Mouse (Mus musculus): ENCODE measurements around the gene Gm20547. TPM values are rescaled to one million over a fixed set of nuclear protein-coding genes. Genes with fewer than 3 reads are reported as not detected.
"Not testable (repeated sequence)": the region's sequence is repeated elsewhere in the genome, so short reads cannot be mapped to it uniquely, and the experiment has no call there.

Gm20547 gene
- polyA plus RNA-seq, 1 experiment from 2014 or later = 0.10 TPM

GRCm38 (mm10) chr17:34810411-34810810 lies 71.4 kb downstream of the Gm20547 start:
- not testable (repeated sequence) for H3K9me3 ChIP-seq (replicated peaks); H3K27ac ChIP-seq; H3K27me3 ChIP-seq; H3K4me1 ChIP-seq; H3K4me3 ChIP-seq; H3K36me3 ChIP-seq; ATAC-seq (ENCODE audit: low FRiP score); H3K9ac ChIP-seq; H3K4me2 ChIP-seq (replicated peaks)
- 82% methylated on average over 5 of the region's 5 CpGs for WGBS

DNA sequence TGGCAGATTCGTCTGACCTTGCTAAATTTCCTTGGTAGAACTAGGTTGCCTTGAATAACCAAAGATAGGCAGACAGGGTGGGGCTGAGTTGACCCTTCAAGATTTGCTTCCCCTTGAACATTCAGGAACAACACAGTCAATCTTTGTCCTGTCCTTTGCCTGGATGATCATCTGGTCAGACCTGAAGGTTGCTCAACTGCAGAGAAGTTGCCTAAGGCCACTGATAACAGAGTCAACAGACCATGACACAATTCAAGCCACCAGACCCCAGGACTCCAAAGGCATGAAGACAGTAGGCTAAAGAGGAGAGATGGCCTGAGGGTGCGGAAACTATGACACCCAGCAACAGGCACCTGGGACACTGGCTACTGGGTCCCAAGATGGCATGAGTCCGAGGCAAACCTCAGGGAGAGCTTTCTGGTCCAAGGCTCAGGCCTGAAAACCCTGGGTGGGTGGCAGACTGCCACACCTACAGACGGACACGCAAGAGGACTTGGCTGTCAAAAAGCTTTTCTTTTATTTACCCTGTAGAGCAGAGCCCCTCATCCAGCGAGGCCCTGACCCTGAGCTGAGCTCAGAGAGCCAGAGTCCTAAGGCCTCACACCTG lies 73.1 kb downstream of the Gm20547 start:
- H3K9me3 ChIP-seq (replicated peaks) = peaks cover 8% of the 10 kb centered on the region; the same call in 1 of the 2 replicates
- H3K4me2 ChIP-seq (replicated peaks) = no peak overlapping the region
- no peaks in the 10 kb centered on the region for H3K36me3 ChIP-seq
- WGBS = 85% methylated on average over 6 of the region's 6 CpGs
- H3K4me3 ChIP-seq = no peak overlapping the region
- no peak overlapping the region for H3K27ac ChIP-seq
- H3K9ac ChIP-seq = no peak overlapping the region
- H3K27me3 ChIP-seq = no peaks in the 10 kb centered on the region
- no peak for ATAC-seq (ENCODE audit: low FRiP score)
- H3K4me1 ChIP-seq = no peaks in the 10 kb centered on the region

DNA sequence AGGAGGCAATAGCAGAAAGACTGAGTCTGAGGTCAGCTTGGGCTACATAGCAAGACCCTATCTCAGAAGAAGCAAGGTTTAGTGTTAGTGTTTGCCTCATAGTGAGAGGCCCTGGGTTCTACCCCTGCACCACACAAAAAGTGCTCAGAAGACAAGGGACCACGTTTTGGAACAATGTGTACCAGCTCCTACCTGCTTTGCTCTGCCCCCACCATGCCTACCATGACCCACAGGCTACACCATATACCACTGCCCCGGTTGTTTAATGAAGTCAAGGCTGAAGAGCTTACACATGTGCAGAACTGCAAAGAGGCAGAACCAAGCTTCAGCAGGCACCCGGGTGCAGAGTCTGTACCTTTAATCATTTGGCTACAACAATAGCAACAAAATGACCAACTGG lies 74.7 kb downstream of the Gm20547 start:
- Histone ChIP-seq H3K4me2 (replicated peaks) (no peak overlapping the region), H3K9ac (no peak overlapping the region), H3K9me3 (replicated peaks) (peaks cover 8% of the 10 kb centered on the region; the same call in 1 of the 2 replicates), H3K4me3 (no peak overlapping the region), H3K4me1 (no peaks in the 10 kb centered on the region), H3K36me3 (no peaks in the 10 kb centered on the region), H3K27me3 (no peaks in the 10 kb centered on the region), H3K27ac (no peak overlapping the region)
- ATAC-seq (ENCODE audit: low FRiP score) = no peak
- 72% methylated on average over 3 of the region's 3 CpGs for WGBS

Small RNA genes within 50 kb of the gene (microRNA-seq; reads per million reads assigned to microRNA genes)
- gene Mir6970 (2.2 reads per million), gene Mir6971 (3.3 reads per million, percentile 5 among the genes with 10 or more reads in this experiment), gene Mir6972 (not detected)

Other genes with a start within 250 kb of the Gm20547 start
- 15.7 and 16.2 TPM in 2 replicates for gene Fkbpl, start 237.3 kb downstream of the Gm20547 start, polyA plus RNA-seq (2016; fragmentation: Nextera tagmentation; extraction: Ambion mirVana)
- gene Atf6b, start 234.9 kb downstream of the Gm20547 start, polyA plus RNA-seq (2016; fragmentation: Nextera tagmentation; extraction: Ambion mirVana) = 114 and 119 TPM in 2 replicates
- gene Tnxb, start 211.5 kb downstream of the Gm20547 start, polyA plus RNA-seq (2016; fragmentation: Nextera tagmentation; extraction: Ambion mirVana) = 0.04 and 0.05 TPM in 2 replicates
- gene C4b, start 138.2 kb downstream of the Gm20547 start, polyA plus RNA-seq (2016; fragmentation: Nextera tagmentation; extraction: Ambion mirVana) = not detected in 2 replicates
- not detected in 2 replicates for gene Cyp21a1, start 77.5 kb downstream of the Gm20547 start, polyA plus RNA-seq (2016; fragmentation: Nextera tagmentation; extraction: Ambion mirVana)
- gene Stk19, start 45.1 kb downstream of the Gm20547 start, polyA plus RNA-seq (2016; fragmentation: Nextera tagmentation; extraction: Ambion mirVana) = 25.0 and 26.7 TPM in 2 replicates
- 62.5 and 70.2 TPM in 2 replicates for gene Dxo, start 45.0 kb downstream of the Gm20547 start, polyA plus RNA-seq (2016; fragmentation: Nextera tagmentation; extraction: Ambion mirVana)
- 64.9 and 65.8 TPM in 2 replicates for gene Skiv2l, start 31.8 kb downstream of the Gm20547 start, polyA plus RNA-seq (2016; fragmentation: Nextera tagmentation; extraction: Ambion mirVana)
- 95.2 and 111 TPM in 2 replicates for gene Nelfe, start 31.7 kb downstream of the Gm20547 start, polyA plus RNA-seq (2016; fragmentation: Nextera tagmentation; extraction: Ambion mirVana)
- 2.2 TPM in 2 replicates for gene Cfb, start 19.5 kb downstream of the Gm20547 start, polyA plus RNA-seq (2016; fragmentation: Nextera tagmentation; extraction: Ambion mirVana)
- gene Zbtb12, start 2.6 kb downstream of the Gm20547 start, polyA plus RNA-seq (2016; fragmentation: Nextera tagmentation; extraction: Ambion mirVana) = 12.0 and 12.8 TPM in 2 replicates
- 1.4 and 2.6 TPM in 2 replicates for gene C2, start 16.2 kb upstream of the Gm20547 start, polyA plus RNA-seq (2016; fragmentation: Nextera tagmentation; extraction: Ambion mirVana)
- 110 and 113 TPM in 2 replicates for gene Ehmt2, start 16.4 kb upstream of the Gm20547 start, polyA plus RNA-seq (2016; fragmentation: Nextera tagmentation; extraction: Ambion mirVana)
- gene Slc44a4, start 32.4 kb upstream of the Gm20547 start, polyA plus RNA-seq (2016; fragmentation: Nextera tagmentation; extraction: Ambion mirVana) = 0.13 and 0.15 TPM in 2 replicates
- gene Neu1, start 49.2 kb upstream of the Gm20547 start, polyA plus RNA-seq (2016; fragmentation: Nextera tagmentation; extraction: Ambion mirVana) = 25.2 and 28.2 TPM in 2 replicates
- gene Hspa1b, start 77.2 kb upstream of the Gm20547 start, polyA plus RNA-seq (2016; fragmentation: Nextera tagmentation; extraction: Ambion mirVana) = 0.08 and 0.25 TPM in 2 replicates
- gene Gm20481, start 87.9 kb upstream of the Gm20547 start, polyA plus RNA-seq (2016; fragmentation: Nextera tagmentation; extraction: Ambion mirVana) = 0.99 TPM in 1 of 2 replicates, not detected in the other
- 2.2 and 3.1 TPM in 2 replicates for gene Hspa1a, start 90.1 kb upstream of the Gm20547 start, polyA plus RNA-seq (2016; fragmentation: Nextera tagmentation; extraction: Ambion mirVana)
- 1.3 TPM in 2 replicates for gene Hspa1l, start 90.7 kb upstream of the Gm20547 start, polyA plus RNA-seq (2016; fragmentation: Nextera tagmentation; extraction: Ambion mirVana)
- gene Lsm2, start 99.8 kb upstream of the Gm20547 start, polyA plus RNA-seq (2016; fragmentation: Nextera tagmentation; extraction: Ambion mirVana) = 128 and 158 TPM in 2 replicates
- gene Vars, start 118.9 kb upstream of the Gm20547 start, polyA plus RNA-seq (2016; fragmentation: Nextera tagmentation; extraction: Ambion mirVana) = 109 and 110 TPM in 2 replicates
- 0.12 and 0.20 TPM in 2 replicates for gene Vwa7, start 134.5 kb upstream of the Gm20547 start, polyA plus RNA-seq (2016; fragmentation: Nextera tagmentation; extraction: Ambion mirVana)
- 2.4 and 3.6 TPM in 2 replicates for gene Sapcd1, start 146.0 kb upstream of the Gm20547 start, polyA plus RNA-seq (2016; fragmentation: Nextera tagmentation; extraction: Ambion mirVana)
- 3.0 and 3.1 TPM in 2 replicates for gene Msh5, start 164.7 kb upstream of the Gm20547 start, polyA plus RNA-seq (2016; fragmentation: Nextera tagmentation; extraction: Ambion mirVana)
- 157 and 159 TPM in 2 replicates for gene Clic1, start 167.9 kb upstream of the Gm20547 start, polyA plus RNA-seq (2016; fragmentation: Nextera tagmentation; extraction: Ambion mirVana)
- 512 and 517 TPM in 2 replicates for gene Ddah2, start 177.0 kb upstream of the Gm20547 start, polyA plus RNA-seq (2016; fragmentation: Nextera tagmentation; extraction: Ambion mirVana)
- not detected in 2 replicates for gene Ly6g6c, start 183.3 kb upstream of the Gm20547 start, polyA plus RNA-seq (2016; fragmentation: Nextera tagmentation; extraction: Ambion mirVana)
- 0.46 and 0.52 TPM in 2 replicates for gene Mpig6b, start 184.1 kb upstream of the Gm20547 start, polyA plus RNA-seq (2016; fragmentation: Nextera tagmentation; extraction: Ambion mirVana)
- gene Ly6g6e, start 194.9 kb upstream of the Gm20547 start, polyA plus RNA-seq (2016; fragmentation: Nextera tagmentation; extraction: Ambion mirVana) = not detected in 2 replicates
- gene Ly6g6d, start 196.0 kb upstream of the Gm20547 start, polyA plus RNA-seq (2016; fragmentation: Nextera tagmentation; extraction: Ambion mirVana) = 2.1 and 2.3 TPM in 2 replicates
- gene Ly6g6f, start 203.6 kb upstream of the Gm20547 start, polyA plus RNA-seq (2016; fragmentation: Nextera tagmentation; extraction: Ambion mirVana) = 0.47 and 0.62 TPM in 2 replicates
- gene Abhd16a, start 207.2 kb upstream of the Gm20547 start, polyA plus RNA-seq (2016; fragmentation: Nextera tagmentation; extraction: Ambion mirVana) = 78.6 and 81.1 TPM in 2 replicates
- not detected in 2 replicates for gene Ly6g5c, start 226.2 kb upstream of the Gm20547 start, polyA plus RNA-seq (2016; fragmentation: Nextera tagmentation; extraction: Ambion mirVana)
- gene Ly6g5b, start 233.4 kb upstream of the Gm20547 start, polyA plus RNA-seq (2016; fragmentation: Nextera tagmentation; extraction: Ambion mirVana) = 1.4 and 1.5 TPM in 2 replicates
- 19.8 and 20.8 TPM in 2 replicates for gene Gpank1, start 239.4 kb upstream of the Gm20547 start, polyA plus RNA-seq (2016; fragmentation: Nextera tagmentation; extraction: Ambion mirVana)
- gene Csnk2b, start 240.0 kb upstream of the Gm20547 start, polyA plus RNA-seq (2016; fragmentation: Nextera tagmentation; extraction: Ambion mirVana) = 237 and 276 TPM in 2 replicates
- 7.3 and 7.7 TPM in 2 replicates for gene D17H6S53E, start 244.3 kb upstream of the Gm20547 start, polyA plus RNA-seq (2016; fragmentation: Nextera tagmentation; extraction: Ambion mirVana)

All from hindbrain, embryonic 12.5 days (tissue).